Mouse (Mus musculus): Measurements from ENCODE around the gene Itgb4. TPM values are rescaled to one million over a fixed set of nuclear protein-coding genes. Genes with fewer than 3 reads are reported as not detected.

The Itgb4 gene
- polyA plus RNA-seq, 1 experiment, result 1.2 TPM

DNA sequence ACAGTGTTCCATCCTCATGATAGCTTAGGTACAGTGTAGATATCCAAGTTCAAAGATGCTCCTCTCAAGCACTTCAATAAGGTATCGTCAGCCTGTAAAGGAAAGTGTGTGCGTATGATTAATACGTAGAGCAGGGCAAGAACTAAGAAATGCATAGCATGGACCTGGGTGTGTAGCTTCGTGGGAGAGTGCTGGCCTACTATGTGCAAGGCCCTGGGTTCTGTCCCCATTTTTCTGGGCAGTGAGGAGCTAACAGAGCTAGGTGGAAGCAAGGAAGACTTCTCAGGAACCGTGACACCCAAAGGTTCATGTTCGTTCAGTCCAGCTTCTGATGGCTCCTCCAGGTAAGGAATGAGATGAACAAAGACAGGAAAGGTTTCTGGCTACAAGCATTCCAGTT lies 70.7 kb downstream of the Itgb4 start:
- no peak for TF ChIP-seq REST (IDR thresholded peaks at IDR 0.05; ENCODE audit: insufficient read depth, insufficient read length)
- no peak for TF ChIP-seq E2F4 (IDR thresholded peaks at IDR 0.05; ENCODE audit: insufficient read depth)
- TF ChIP-seq POLR2AphosphoS2 (IDR thresholded peaks at IDR 0.05; ENCODE audit: insufficient read length, low read depth), result no peak
- no peak for TF ChIP-seq POLR2A (IDR thresholded peaks at IDR 0.05; ENCODE audit: insufficient read length, low read depth)
- TF ChIP-seq MAX (IDR thresholded peaks at IDR 0.05; ENCODE audit: low read depth), result no peak
- no peak for TF ChIP-seq USF1 (IDR thresholded peaks at IDR 0.05; ENCODE audit: low read depth)
- TF ChIP-seq CEBPB (IDR thresholded peaks at IDR 0.05; ENCODE audit: insufficient read depth, poor library complexity, severe bottlenecking), result no peak
- TF ChIP-seq TCF12 (IDR thresholded peaks at IDR 0.05; ENCODE audit: insufficient read depth, poor library complexity, severe bottlenecking), result no peak
- no peak for TF ChIP-seq SRF (IDR thresholded peaks at IDR 0.05; ENCODE audit: control insufficient read depth, insufficient read length, low read depth)
- no peak for TF ChIP-seq TCF3 (IDR thresholded peaks at IDR 0.05; ENCODE audit: insufficient read length, low read depth)
- TF ChIP-seq MYOD1 (IDR thresholded peaks at IDR 0.05; ENCODE audit: control insufficient read depth in 1 of 3, insufficient read length in 2 of 3, low read depth in 2 of 3), result no peak
- no peak for TF ChIP-seq MYOG (IDR thresholded peaks at IDR 0.05; ENCODE audit: control insufficient read depth in 1 of 3, insufficient read depth in 1 of 3, insufficient read length in 2 of 3, low read depth in 2 of 3)
- Histone ChIP-seq H3K27me3 (ENCODE audit: control insufficient read depth, insufficient read depth, insufficient read length) (no peaks in the 10 kb centered on the region), H3K4me2 (ENCODE audit: low read depth) (no peak overlapping the region), H3K79me2 (ENCODE audit: control insufficient read depth, insufficient read depth) (peaks cover 60% of the 10 kb centered on the region), H3K4me3 (no peak overlapping the region), H3ac (ENCODE audit: control insufficient read depth, insufficient read length) (no peak overlapping the region), H3K36me3 (ENCODE audit: control insufficient read depth, insufficient read depth) (peaks cover 16% of the 10 kb centered on the region)

- Histone ChIP-seq H3K4me2 (ENCODE audit: low read depth) (no peak overlapping the region), H3K36me3 (ENCODE audit: control insufficient read depth, insufficient read depth) (peaks cover 33% of the 10 kb centered on the region), H3K27me3 (ENCODE audit: control insufficient read depth, insufficient read depth, insufficient read length) (no peaks in the 10 kb centered on the region), H3K79me2 (ENCODE audit: control insufficient read depth, insufficient read depth) (peaks cover 21% of the 10 kb centered on the region), H3K4me3 (no peak overlapping the region), H3ac (ENCODE audit: control insufficient read depth, insufficient read length) (no peak overlapping the region)
- TF ChIP-seq MYOD1 (IDR thresholded peaks at IDR 0.05; ENCODE audit: control insufficient read depth in 1 of 3, insufficient read length in 2 of 3, low read depth in 2 of 3) (no peak), POLR2AphosphoS2 (IDR thresholded peaks at IDR 0.05; ENCODE audit: insufficient read length, low read depth) (no peak), USF1 (IDR thresholded peaks at IDR 0.05; ENCODE audit: low read depth) (no peak), CEBPB (IDR thresholded peaks at IDR 0.05; ENCODE audit: insufficient read depth, poor library complexity, severe bottlenecking) (no peak), TCF3 (IDR thresholded peaks at IDR 0.05; ENCODE audit: insufficient read length, low read depth) (no peak), MAX (IDR thresholded peaks at IDR 0.05; ENCODE audit: low read depth) (no peak), SRF (IDR thresholded peaks at IDR 0.05; ENCODE audit: control insufficient read depth, insufficient read length, low read depth) (no peak), MYOG (IDR thresholded peaks at IDR 0.05; ENCODE audit: control insufficient read depth in 1 of 3, insufficient read depth in 1 of 3, insufficient read length in 2 of 3, low read depth in 2 of 3) (no peak), POLR2A (IDR thresholded peaks at IDR 0.05; ENCODE audit: insufficient read length, low read depth) (no peak), TCF12 (IDR thresholded peaks at IDR 0.05; ENCODE audit: insufficient read depth, poor library complexity, severe bottlenecking) (no peak), E2F4 (IDR thresholded peaks at IDR 0.05; ENCODE audit: insufficient read depth) (no peak)
These were observed 75.1 kb downstream of the Itgb4 start for GRCm38 (mm10) chr11:116049610-116050009.

DNA sequence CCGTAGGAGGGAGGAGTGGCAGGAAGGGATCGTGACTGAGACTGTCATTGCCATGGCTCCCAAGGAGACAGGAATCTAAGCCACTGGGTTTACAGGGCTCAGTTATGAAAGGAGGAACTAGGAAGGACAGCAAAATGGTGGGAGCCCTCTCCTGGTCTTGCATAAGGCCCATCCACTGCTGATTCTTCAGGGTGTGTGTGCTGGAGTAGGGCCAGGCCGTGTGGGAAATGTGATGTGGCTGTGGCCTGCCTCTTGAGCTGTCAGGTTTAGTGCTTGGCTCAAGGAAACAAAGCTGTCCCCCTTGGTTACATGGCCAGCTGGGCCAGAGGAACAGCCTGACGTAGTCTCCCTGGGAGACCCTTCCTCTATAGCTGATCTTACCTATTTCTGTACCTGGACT lies 75.7 kb downstream of the Itgb4 start:
- no peaks in the 10 kb centered on the region for H3K27me3 ChIP-seq (ENCODE audit: control insufficient read depth, insufficient read depth, insufficient read length)
- TF ChIP-seq MAX (IDR thresholded peaks at IDR 0.05; ENCODE audit: low read depth), result no peak
- no peak for TF ChIP-seq TCF12 (IDR thresholded peaks at IDR 0.05; ENCODE audit: insufficient read depth, poor library complexity, severe bottlenecking)
- no peak overlapping the region for H3K4me2 ChIP-seq (ENCODE audit: low read depth)
- peaks cover 33% of the 10 kb centered on the region for H3K36me3 ChIP-seq (ENCODE audit: control insufficient read depth, insufficient read depth)
- no peak overlapping the region for H3K4me3 ChIP-seq
- H3ac ChIP-seq (ENCODE audit: control insufficient read depth, insufficient read length), result no peak overlapping the region
- H3K79me2 ChIP-seq (ENCODE audit: control insufficient read depth, insufficient read depth), result peaks cover 15% of the 10 kb centered on the region

GRCm38 (mm10) chr11:116053510-116054229 lies 79.2 kb downstream of the Itgb4 start:
- Histone ChIP-seq H3K27me3 (ENCODE audit: control insufficient read depth, insufficient read depth, insufficient read length) (no peaks in the 10 kb centered on the region), H3K36me3 (ENCODE audit: control insufficient read depth, insufficient read depth) (peaks cover 34% of the 10 kb centered on the region)
- TF ChIP-seq REST (IDR thresholded peaks at IDR 0.05; ENCODE audit: insufficient read depth, insufficient read length) (no peak), E2F4 (IDR thresholded peaks at IDR 0.05; ENCODE audit: insufficient read depth) (no peak), MYOG (IDR thresholded peaks at IDR 0.05; ENCODE audit: control insufficient read depth in 1 of 3, insufficient read depth in 1 of 3, insufficient read length in 2 of 3, low read depth in 2 of 3) (no peak), USF1 (IDR thresholded peaks at IDR 0.05; ENCODE audit: low read depth) (no peak), MAX (IDR thresholded peaks at IDR 0.05; ENCODE audit: low read depth) (no peak), CEBPB (IDR thresholded peaks at IDR 0.05; ENCODE audit: insufficient read depth, poor library complexity, severe bottlenecking) (no peak), POLR2A (IDR thresholded peaks at IDR 0.05; ENCODE audit: insufficient read length, low read depth) (no peak), SRF (IDR thresholded peaks at IDR 0.05; ENCODE audit: control insufficient read depth, insufficient read length, low read depth) (no peak), TCF12 (IDR thresholded peaks at IDR 0.05; ENCODE audit: insufficient read depth, poor library complexity, severe bottlenecking) (no peak), MYOD1 (IDR thresholded peaks at IDR 0.05; ENCODE audit: control insufficient read depth in 1 of 3, insufficient read length in 2 of 3, low read depth in 2 of 3) (no peak), POLR2AphosphoS2 (IDR thresholded peaks at IDR 0.05; ENCODE audit: insufficient read length, low read depth) (no peak), TCF3 (IDR thresholded peaks at IDR 0.05; ENCODE audit: insufficient read length, low read depth) (no peak)

DNA sequence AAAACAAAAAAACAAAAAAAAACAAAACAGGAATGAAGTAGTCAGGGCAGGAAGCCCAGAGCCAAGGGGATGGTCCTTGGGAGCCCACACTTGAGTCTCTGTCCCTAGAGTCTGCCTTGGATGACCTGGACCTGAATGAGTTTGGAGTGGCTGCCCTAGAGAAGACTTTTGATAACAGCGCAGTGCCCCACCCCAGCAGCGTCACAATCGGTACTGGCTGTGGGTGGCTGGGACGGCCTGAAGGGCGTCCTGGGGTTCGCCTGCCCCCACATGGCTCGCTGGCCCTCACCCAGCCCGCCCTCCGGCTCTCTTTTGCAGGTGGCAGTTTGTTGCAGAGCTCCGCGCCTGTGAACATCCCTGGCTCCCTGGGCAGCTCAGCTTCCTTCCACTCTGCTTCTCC lies 81.4 kb downstream of the Itgb4 start:
- Histone ChIP-seq H3K79me2 (ENCODE audit: control insufficient read depth, insufficient read depth) (no peaks in the 10 kb centered on the region), H3K36me3 (ENCODE audit: control insufficient read depth, insufficient read depth) (peaks cover 33% of the 10 kb centered on the region), H3ac (ENCODE audit: control insufficient read depth, insufficient read length) (no peak overlapping the region), H3K4me3 (no peak overlapping the region), H3K27me3 (ENCODE audit: control insufficient read depth, insufficient read depth, insufficient read length) (no peaks in the 10 kb centered on the region), H3K4me2 (ENCODE audit: low read depth) (no peak overlapping the region)
- no peak for TF ChIP-seq USF1 (IDR thresholded peaks at IDR 0.05; ENCODE audit: low read depth)
- no peak for TF ChIP-seq POLR2AphosphoS2 (IDR thresholded peaks at IDR 0.05; ENCODE audit: insufficient read length, low read depth)
- TF ChIP-seq MYOG (IDR thresholded peaks at IDR 0.05; ENCODE audit: control insufficient read depth in 1 of 3, insufficient read depth in 1 of 3, insufficient read length in 2 of 3, low read depth in 2 of 3), result no peak
- TF ChIP-seq E2F4 (IDR thresholded peaks at IDR 0.05; ENCODE audit: insufficient read depth), result no peak
- no peak for TF ChIP-seq CEBPB (IDR thresholded peaks at IDR 0.05; ENCODE audit: insufficient read depth, poor library complexity, severe bottlenecking)
- no peak for TF ChIP-seq TCF12 (IDR thresholded peaks at IDR 0.05; ENCODE audit: insufficient read depth, poor library complexity, severe bottlenecking)
- no peak for TF ChIP-seq REST (IDR thresholded peaks at IDR 0.05; ENCODE audit: insufficient read depth, insufficient read length)
- no peak for TF ChIP-seq POLR2A (IDR thresholded peaks at IDR 0.05; ENCODE audit: insufficient read length, low read depth)

More at GRCm38 (mm10) chr11:116053510-116054229, 79.2 kb downstream of the Itgb4 start:
- Histone ChIP-seq H3K4me2 (ENCODE audit: low read depth) (no peak overlapping the region), H3ac (ENCODE audit: control insufficient read depth, insufficient read length) (no peak overlapping the region), H3K4me3 (no peak overlapping the region), H3K79me2 (ENCODE audit: control insufficient read depth, insufficient read depth) (no peaks in the 10 kb centered on the region)

Measured in myocyte (in vitro differentiated cells).